ENCODE assay signal across 12 mouse cellular contexts in the genomic region with DNA sequence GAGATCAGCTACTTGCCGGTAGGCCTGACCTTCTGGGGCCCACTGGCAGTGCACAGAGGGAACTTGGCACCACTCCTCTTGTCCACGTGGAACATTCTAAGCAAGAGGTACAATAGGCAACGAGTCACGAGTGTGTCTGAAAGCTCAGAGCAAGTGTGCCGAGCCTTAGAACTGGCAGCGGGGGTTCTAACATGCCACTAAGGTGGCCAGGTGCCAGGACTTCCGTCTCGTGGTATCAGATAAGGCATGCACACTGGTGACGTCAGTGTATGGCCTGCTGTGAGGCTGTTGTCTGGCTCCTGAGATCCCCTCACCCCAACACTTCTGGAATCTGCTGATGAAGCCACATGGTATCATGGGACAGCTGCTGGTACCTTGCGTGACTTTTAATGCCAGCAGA.
DNase-seq lines count a peak whose midpoint lies in the region; ATAC-seq and TF ChIP-seq lines count a peak whose summit lies in the region.
"Had no signal": no experiment of that assay in that cellular context is flagged by ENCODE, and none has a peak within 500 bp of the region (broad histone marks: within the 10 kb centered on the region; RNA-seq: fewer than 3 reads in every experiment).

No protein-coding gene starts in this region.

- no peak overlapping the region for H3K4me2 ChIP-seq in forebrain, embryonic 14.5 days (ENCODE audit: low read length)
- no peak overlapping the region for H3K4me2 ChIP-seq in liver, embryonic 11.5 days
- H3K4me2 ChIP-seq in stomach, postnatal 0 days (replicated peaks; ENCODE audit: low read depth) = no peak overlapping the region

- peak; percentile 80 for DNase-seq in forebrain, embryonic 14.5 days (ENCODE audit: low spot score)
- DNase-seq in forebrain, embryonic 10.5 days (ENCODE audit: extremely low spot score, low spot score) = no peak
- DNase-seq in liver, adult 2 months (ENCODE audit: extremely low read depth, low read depth, low spot score) = peak; percentile 77
- DNase-seq in liver, embryonic 11.5 days (ENCODE audit: low spot score) = no peak
- peak; percentile 65 to 74 for DNase-seq in cerebellum, postnatal 25 days
- DNase-seq in stomach, postnatal 0 days (ENCODE audit: low spot score) = peak; percentile 68
- DNase-seq in right cerebral cortex, adult 18-20 months = no peak
- no peak for DNase-seq in thymus, postnatal 14 days
- DNase-seq: gastrocnemius, postnatal 10 days; lung, adult 2 months; thymus, postnatal 36 days had no signal

- H3K36me3 ChIP-seq in forebrain, embryonic 14.5 days (ENCODE audit: control insufficient read depth, insufficient read depth, low read length) = no peaks in the 10 kb centered on the region
- H3K36me3 ChIP-seq in forebrain, embryonic 10.5 days (replicated peaks) = no peaks in the 10 kb centered on the region
- H3K36me3 ChIP-seq in liver, adult 2 months (ENCODE audit: control insufficient read depth, insufficient read depth, low read length) = no peaks in the 10 kb centered on the region
- no peaks in the 10 kb centered on the region for H3K36me3 ChIP-seq in liver, embryonic 11.5 days (ENCODE audit: control insufficient read depth, insufficient read depth, low read length)
- no peaks in the 10 kb centered on the region for H3K36me3 ChIP-seq in stomach, postnatal 0 days (ENCODE audit: control insufficient read depth, insufficient read depth, low read length)
- H3K36me3 ChIP-seq: hindbrain, embryonic 10.5 days had no signal

- H3K4me1 ChIP-seq in forebrain, embryonic 14.5 days (ENCODE audit: control insufficient read depth, insufficient read depth, low read length) = peaks cover 55% of the 10 kb centered on the region
- H3K4me1 ChIP-seq in forebrain, embryonic 10.5 days = peaks cover 33% of the 10 kb centered on the region
- peaks cover 7% of the 10 kb centered on the region; the same call in 1 of the 2 replicates for H3K4me1 ChIP-seq in liver, adult 2 months (ENCODE audit: control insufficient read depth, insufficient read depth, low read length)
- no peaks in the 10 kb centered on the region for H3K4me1 ChIP-seq in liver, embryonic 11.5 days (replicated peaks; ENCODE audit: control insufficient read depth, insufficient read depth, low read length)
- 0 out of 2 replicates have a peak, but pooled peaks cover 4% of the 10 kb centered on the region for H3K4me1 ChIP-seq in stomach, postnatal 0 days (replicated peaks; ENCODE audit: control insufficient read depth, insufficient read depth)

- H3K27me3 ChIP-seq in forebrain, embryonic 14.5 days (replicated peaks; ENCODE audit: control insufficient read depth, insufficient read depth, low read length) = no peaks in the 10 kb centered on the region
- H3K27me3 ChIP-seq in forebrain, embryonic 10.5 days (ENCODE audit: poor library complexity, severe bottlenecking) = peaks cover 40% of the 10 kb centered on the region
- H3K27me3 ChIP-seq in liver, adult 2 months (ENCODE audit: control insufficient read depth, insufficient read depth, low read length) = no peaks in the 10 kb centered on the region
- peaks cover 19% of the 10 kb centered on the region for H3K27me3 ChIP-seq in liver, embryonic 11.5 days (replicated peaks; ENCODE audit: control insufficient read depth, insufficient read depth, low read length)
- H3K27me3 ChIP-seq in stomach, postnatal 0 days (ENCODE audit: control insufficient read depth, insufficient read depth, low read length) = no peaks in the 10 kb centered on the region

- TF ChIP-seq CTCF in liver, adult 2 months (IDR thresholded peaks at IDR 0.05; ENCODE audit: low read depth, low read length) = no peak
- no peak for TF ChIP-seq CTCF in stomach, postnatal 0 days (IDR thresholded peaks at IDR 0.05; ENCODE audit: low read depth)

- TF ChIP-seq EP300 in stomach, postnatal 0 days (optimal IDR thresholded peaks at IDR 0.05) = no peak

- no peak overlapping the region for H3K4me3 ChIP-seq in forebrain, embryonic 14.5 days (ENCODE audit: low read depth, low read length)
- no peak overlapping the region for H3K4me3 ChIP-seq in forebrain, embryonic 10.5 days
- H3K4me3 ChIP-seq in liver, adult 2 months (ENCODE audit: insufficient read depth, low read depth, low read length) = no peak overlapping the region
- no peak overlapping the region for H3K4me3 ChIP-seq in liver, embryonic 11.5 days (ENCODE audit: low read depth, low read length)
- H3K4me3 ChIP-seq in stomach, postnatal 0 days (ENCODE audit: low read depth, low read length) = no peak overlapping the region
- H3K4me3 ChIP-seq: hindbrain, embryonic 10.5 days had no signal

- 0 out of 2 replicates have a peak overlapping the region, but pooled peaks have one; percentile 33 for H3K27ac ChIP-seq in forebrain, embryonic 14.5 days (ENCODE audit: low read depth, low read length)
- H3K27ac ChIP-seq in forebrain, embryonic 10.5 days = no peak overlapping the region
- H3K27ac ChIP-seq in liver, adult 2 months (replicated peaks; ENCODE audit: insufficient read depth, low read depth, low read length) = no peak overlapping the region
- H3K27ac ChIP-seq in liver, embryonic 11.5 days (ENCODE audit: low read depth, low read length) = no peak overlapping the region
- no peak overlapping the region for H3K27ac ChIP-seq in stomach, postnatal 0 days (replicated peaks)
- H3K27ac ChIP-seq: hindbrain, embryonic 10.5 days had no signal

- H3K9ac ChIP-seq in forebrain, embryonic 14.5 days (ENCODE audit: low read length) = no peak overlapping the region
- no peak overlapping the region for H3K9ac ChIP-seq in liver, adult 2 months (ENCODE audit: low read depth, low read length)
- H3K9ac ChIP-seq in liver, embryonic 11.5 days (ENCODE audit: low read depth, low read length) = no peak overlapping the region
- H3K9ac ChIP-seq in stomach, postnatal 0 days (ENCODE audit: low read length) = no peak overlapping the region

- H3K79me2 ChIP-seq in liver, adult 2 months (ENCODE audit: control insufficient read depth, insufficient read depth, low read length) = no peaks in the 10 kb centered on the region

- no peaks in the 10 kb centered on the region for H3K9me3 ChIP-seq in forebrain, embryonic 14.5 days (replicated peaks; ENCODE audit: control insufficient read depth, low read length)
- no peaks in the 10 kb centered on the region for H3K9me3 ChIP-seq in forebrain, embryonic 10.5 days
- no peaks in the 10 kb centered on the region for H3K9me3 ChIP-seq in liver, embryonic 11.5 days (ENCODE audit: control insufficient read depth, low read length)
- H3K9me3 ChIP-seq in stomach, postnatal 0 days (ENCODE audit: control insufficient read depth, low read length) = no peaks in the 10 kb centered on the region
- H3K9me3 ChIP-seq: hindbrain, embryonic 10.5 days had no signal

- no peak for ATAC-seq in forebrain, embryonic 14.5 days
- no peak for ATAC-seq in liver, embryonic 11.5 days (replicated peaks; ENCODE audit: low FRiP score)
- ATAC-seq in stomach, postnatal 0 days (ENCODE audit: low FRiP score, low TSS enrichment) = peak; percentile 70

- WGBS in forebrain, embryonic 14.5 days = 17% methylated on average over 10 of the region's 10 CpGs
- 88% methylated on average over 10 of the region's 10 CpGs for WGBS in forebrain, embryonic 10.5 days
- WGBS in liver, adult 2 months = 26% methylated on average over 10 of the region's 10 CpGs
- WGBS in liver, embryonic 11.5 days = 77% methylated on average over 10 of the region's 10 CpGs
- WGBS in stomach, postnatal 0 days = 40% methylated on average over 10 of the region's 10 CpGs

- no peak for TF ChIP-seq POLR2A in liver, adult 2 months (IDR thresholded peaks at IDR 0.05; ENCODE audit: extremely low read depth, insufficient read depth, low read length)

Comparison
In these comparisons a context has a peak if more than half of its experiments do, and no peak if none do; other contexts are left out.
1. DNase-seq: peak in forebrain, embryonic 14.5 days (single experiment), liver, adult 2 months (single experiment), cerebellum, postnatal 25 days (2 of 2) and stomach, postnatal 0 days (single experiment); none in forebrain, embryonic 10.5 days (single experiment), liver, embryonic 11.5 days (single experiment), right cerebral cortex, adult 18-20 months (single experiment) and thymus, postnatal 14 days (single experiment).